Mouse (Mus musculus) brain, embryonic 14.5 days (tissue): ENCODE measurements at regions not wholly inside any gene's neighbourhood (a gene's known extent, or its start where the extent isn't known, plus 50 kb on each side); places are given as distances from the start of the nearest gene placed in this dataset.

Source experiments
- CTCF ChIP-seq: fragments of 200-500 bp; IDR thresholded peaks from 2 replicates; pipeline ENCODE4 v1.5.1; 2012; ENCODE audit warnings: inconsistent platforms, mild to moderate bottlenecking, moderate library complexity, borderline replicate concordance; ENCODE audit not compliant: insufficient read depth, insufficient read length; ENCODE audit errors: extremely low read depth
- POLR2A ChIP-seq: fragments of 200-500 bp; IDR thresholded peaks from 2 replicates; pipeline ENCODE4 v1.6.1; 2012; ENCODE audit warnings: mild to moderate bottlenecking, inconsistent platforms, borderline replicate concordance; ENCODE audit not compliant: poor library complexity, insufficient read depth, insufficient read length, severe bottlenecking; ENCODE audit errors: extremely low read depth

- TF ChIP-seq CTCF = no peak
- no peak for TF ChIP-seq POLR2A
These were observed 71.4 kb upstream of the Gm10260 start for GRCm38 (mm10) chr13:97831839-97832238.
